Mouse (Mus musculus) retina, embryonic 14.5 days (tissue): ENCODE data around the gene Olfr497.

Source experiments
- DNase-seq: peaks from one replicate; pipeline ENCODE4 v3.0.0-alpha.2; 2015; ENCODE audit warnings: low spot score

Olfr497 gene

GRCm38 (mm10) chr7:108420121-108420520 is at the start of gene Olfr497:
Gene Olfr497 (plus strand): TSS chr7:108420421.
- DNase-seq, result no peak

- DNase-seq, result no peak
Observed at GRCm38 (mm10) chr7:108392867-108393266, 27.4 kb upstream of the Olfr497 start, which contains the start of gene Olfr495. Gene Olfr495 (plus strand): TSS chr7:108393167.

GRCm38 (mm10) chr7:108465026-108465425 is 44.8 kb downstream of the Olfr497 start, which contains the start of gene Olfr498:
Gene Olfr498 (plus strand): TSS chr7:108465326.
- no peak for DNase-seq
